In genomic region chr8:83300135-83300534, GRCm38 (mm10) we compare ENCODE assay signal across 10 mouse cellular contexts. TPM values are rescaled to one million over a fixed set of nuclear protein-coding genes. Genes with fewer than 3 reads are reported as not detected.
DNase-seq lines count a peak whose midpoint lies in the region; ATAC-seq and TF ChIP-seq lines count a peak whose summit lies in the region.
"Had no signal": no experiment of that assay in that cellular context is flagged by ENCODE, and none has a peak within 500 bp of the region (broad histone marks: within the 10 kb centered on the region; RNA-seq: fewer than 3 reads in every experiment).

No protein-coding gene starts in this region.

- TF ChIP-seq CTCF in lung, adult 2 months (IDR thresholded peaks at IDR 0.05; ENCODE audit: insufficient read depth, low read length), result peak; percentile 63
- peak; percentile 14; the same call in 1 of the 2 replicates for TF ChIP-seq CTCF in brain, embryonic 14.5 days (IDR thresholded peaks at IDR 0.05; ENCODE audit: borderline replicate concordance, extremely low read depth, insufficient read depth, insufficient read length)
- peak; percentile 43; the same call in 1 of the 2 replicates for TF ChIP-seq CTCF in small intestine, adult 2 months (IDR thresholded peaks at IDR 0.05; ENCODE audit: extremely low read depth, insufficient read length, insufficient replicate concordance, low read depth, low read length)

- 49% methylated on average over 1 of the region's 1 CpGs for WGBS in lung, adult 2 months
- WGBS in small intestine, adult 2 months, result 69% methylated on average over 1 of the region's 1 CpGs
- 35% methylated on average over 1 of the region's 1 CpGs for WGBS in forebrain, embryonic 12.5 days

- H3K9ac ChIP-seq in ES-E14 (ENCODE audit: insufficient read depth, low read depth, low read length, poor library complexity, severe bottlenecking), result no peak overlapping the region
- H3K9ac ChIP-seq in forebrain, embryonic 12.5 days, result no peak overlapping the region
- H3K9ac ChIP-seq: hindbrain, embryonic 13.5 days had no signal

- no peaks in the 10 kb centered on the region for H3K9me3 ChIP-seq in ES-E14 (ENCODE audit: control insufficient read depth, insufficient read depth, low read depth, low read length)
- H3K9me3 ChIP-seq in forebrain, embryonic 12.5 days, result no peaks in the 10 kb centered on the region
- H3K9me3 ChIP-seq: hindbrain, embryonic 13.5 days had no signal

- no peak overlapping the region for H3K4me3 ChIP-seq in lung, adult 2 months (replicated peaks; ENCODE audit: extremely low read depth, low read depth, low read length)
- no peak overlapping the region for H3K4me3 ChIP-seq in ES-E14 (ENCODE audit: insufficient read depth in 1 of 2, low read depth in 1 of 2, low read length in 2 of 2, poor library complexity in 1 of 2, severe bottlenecking in 1 of 2)
- H3K4me3 ChIP-seq in small intestine, adult 2 months (ENCODE audit: low read depth, low read length), result no peak overlapping the region
- no peak overlapping the region for H3K4me3 ChIP-seq in forebrain, embryonic 12.5 days (replicated peaks)
- H3K4me3 ChIP-seq: hindbrain, embryonic 13.5 days had no signal

- no peaks in the 10 kb centered on the region for H3K36me3 ChIP-seq in ES-E14 (ENCODE audit: control insufficient read depth, insufficient read depth, low read length, poor library complexity, severe bottlenecking)
- H3K36me3 ChIP-seq in small intestine, adult 2 months (ENCODE audit: control insufficient read depth, insufficient read depth, low read length), result no peaks in the 10 kb centered on the region
- H3K36me3 ChIP-seq in forebrain, embryonic 12.5 days (replicated peaks), result no peaks in the 10 kb centered on the region
- H3K36me3 ChIP-seq: hindbrain, embryonic 13.5 days had no signal

- H3K4me1 ChIP-seq in lung, adult 2 months (ENCODE audit: control insufficient read depth, insufficient read depth, low read length), result no peaks in the 10 kb centered on the region
- peaks cover 0 to under 1% of the 10 kb centered on the region in 2 experiments; a peak in 1 of 4 replicates for H3K4me1 ChIP-seq in ES-E14 (ENCODE audit: control insufficient read depth in 2 of 2, insufficient read depth in 2 of 2, low read length in 2 of 2, poor library complexity in 1 of 2)
- no peaks in the 10 kb centered on the region for H3K4me1 ChIP-seq in small intestine, adult 2 months (ENCODE audit: control insufficient read depth, insufficient read depth, insufficient read length, low read length)
- no peaks in the 10 kb centered on the region for H3K4me1 ChIP-seq in forebrain, embryonic 12.5 days
- H3K4me1 ChIP-seq: hindbrain, embryonic 13.5 days had no signal

- TF ChIP-seq POLR2A in lung, adult 2 months (IDR thresholded peaks at IDR 0.05; ENCODE audit: borderline replicate concordance, extremely low read depth, low read depth, low read length), result no peak
- TF ChIP-seq POLR2A in brain, embryonic 14.5 days (IDR thresholded peaks at IDR 0.05; ENCODE audit: borderline replicate concordance, extremely low read depth, insufficient read depth, insufficient read length, poor library complexity, severe bottlenecking), result no peak
- TF ChIP-seq POLR2A in small intestine, adult 2 months (IDR thresholded peaks at IDR 0.05; ENCODE audit: low read depth, low read length), result no peak

- in situ Hi-C loops in ES-E14 (cut with MboI; ENCODE audit: low sequenced_read_pairs in 2 of 2, unreplicated experiment in 2 of 2), result no loop called here

- ATAC-seq in forebrain, embryonic 12.5 days (ENCODE audit: low FRiP score), result no peak

- no peak overlapping the region for H3K4me2 ChIP-seq in forebrain, embryonic 12.5 days
- H3K4me2 ChIP-seq: hindbrain, embryonic 13.5 days had no signal

- H3K27me3 ChIP-seq in small intestine, adult 2 months (ENCODE audit: control insufficient read depth, insufficient read depth, low read length), result no peaks in the 10 kb centered on the region
- no peaks in the 10 kb centered on the region for H3K27me3 ChIP-seq in forebrain, embryonic 12.5 days
- H3K27me3 ChIP-seq: hindbrain, embryonic 13.5 days had no signal

- no peak for DNase-seq in lung, adult 2 months
- no peak for DNase-seq in lung, postnatal 25 days (ENCODE audit: low spot score)
- DNase-seq in ES-E14 (ENCODE audit: low read depth, low spot score), result no peak
- DNase-seq in brain, embryonic 14.5 days (ENCODE audit: low read depth), result no peak
- DNase-seq in layer of hippocampus, postnatal 36 days, result no peak

- H3K27ac ChIP-seq in ES-E14 (ENCODE audit: insufficient read depth, low read depth, low read length, poor library complexity, severe bottlenecking), result no peak overlapping the region
- H3K27ac ChIP-seq in small intestine, adult 2 months (ENCODE audit: insufficient read depth, low read depth, low read length), result no peak overlapping the region
- H3K27ac ChIP-seq in forebrain, embryonic 12.5 days, result no peak overlapping the region
- H3K27ac ChIP-seq: hindbrain, embryonic 13.5 days had no signal

TF ChIP-seq in ES-E14, 5 proteins besides CTCF, POLR2A, EP300 and RAD21:
- 0 out of 2 replicates have a peak, but pooled peaks have one; percentile 23 for TF ChIP-seq ZC3H11A (IDR thresholded peaks at IDR 0.05; ENCODE audit: borderline replicate concordance, low read depth, low read length)
- no peak for TF ChIP-seq CHD2 (IDR thresholded peaks at IDR 0.05; ENCODE audit: low read depth, low read length)
TF ChIP-seq in ES-E14: peak in this region for 1.

RNA-seq across cellular contexts. Expression of gene Ucp1, which starts 10.0 kb away (rescaled TPM):
- polyA plus RNA-seq in lung, adult 2 months (2012; rRNA removed), result 2.1 and 179 TPM in 2 replicates
- total RNA-seq in ES-E14 (2012; rRNA removed), result 0.13 and 0.16 TPM in 2 replicates
- 0.54 and 0.55 TPM in 2 replicates for polyA plus RNA-seq in brain, embryonic 14.5 days (2012; rRNA removed)
- 0.09 TPM in 1 of 2 replicates, not detected in the other for polyA plus RNA-seq in small intestine, adult 2 months (2012; rRNA removed)
- not detected in 2 replicates for polyA plus RNA-seq in forebrain, embryonic 12.5 days (2016; fragmentation: Nextera tagmentation; extraction: Ambion mirVana)
- not detected for total RNA-seq in layer of hippocampus, postnatal 36 days (2021)
- total RNA-seq: left cerebral cortex, postnatal 14 days had no signal
- polyA plus RNA-seq: embryonic facial prominence, embryonic 11.5 days had no signal

RNA-seq across cellular contexts. Expression of gene Elmod2, which starts 32.2 kb away (rescaled TPM):
- 1.9 and 3.7 TPM in 2 replicates for polyA plus RNA-seq in lung, adult 2 months (2012; rRNA removed)
- 8.9 and 10.7 TPM in 2 replicates for total RNA-seq in ES-E14 (2012; rRNA removed)
- polyA plus RNA-seq in brain, embryonic 14.5 days (2012; rRNA removed), result 20.3 and 21.8 TPM in 2 replicates
- polyA plus RNA-seq in small intestine, adult 2 months (2012; rRNA removed), result 0.36 and 0.90 TPM in 2 replicates
- polyA plus RNA-seq in forebrain, embryonic 12.5 days (2016; fragmentation: Nextera tagmentation; extraction: Ambion mirVana), result 34.3 and 35.5 TPM in 2 replicates
- 10 to 100 TPM; 14.6 to 15.6 TPM for total RNA-seq in layer of hippocampus, postnatal 36 days (2021)

RNA-seq across cellular contexts. Expression of gene Mgat4d, which starts 48.1 kb away (rescaled TPM):
- not detected in 2 replicates for polyA plus RNA-seq in lung, adult 2 months (2012; rRNA removed)
- 0.31 and 0.32 TPM in 2 replicates for total RNA-seq in ES-E14 (2012; rRNA removed)
- not detected in 2 replicates for polyA plus RNA-seq in brain, embryonic 14.5 days (2012; rRNA removed)
- not detected in 2 replicates for polyA plus RNA-seq in small intestine, adult 2 months (2012; rRNA removed)
- not detected in 2 replicates for polyA plus RNA-seq in forebrain, embryonic 12.5 days (2016; fragmentation: Nextera tagmentation; extraction: Ambion mirVana)
- not detected for total RNA-seq in layer of hippocampus, postnatal 36 days (2021)
- total RNA-seq: left cerebral cortex, postnatal 14 days had no signal
- polyA plus RNA-seq: embryonic facial prominence, embryonic 11.5 days; hindbrain, embryonic 13.5 days had no signal
